Comparison of ENCODE assay signal across 9 mouse cellular contexts in genomic region chr14:106439282-106439681, GRCm38 (mm10).
A peak's percentile ranks its signal among the peaks of the same experiment; 100 is the strongest.
DNase-seq lines count a peak whose midpoint lies in the region; ATAC-seq and TF ChIP-seq lines count a peak whose summit lies in the region.
"Had no signal": no experiment of that assay in that cellular context is flagged by ENCODE, and none has a peak within 500 bp of the region (broad histone marks: within the 10 kb centered on the region; RNA-seq: fewer than 3 reads in every experiment).

No protein-coding gene starts in this region.

- peak; percentile 70; the same call in 1 of the 2 replicates for ATAC-seq in cerebellum, adult (ENCODE audit: insufficient number of reproducible peaks, low FRiP score, low TSS enrichment)
- no peak for ATAC-seq in heart, postnatal 0 days (ENCODE audit: insufficient read depth, low read depth)

- H3K27ac ChIP-seq in heart, postnatal 0 days (ENCODE audit: low read depth), result no peak overlapping the region
- H3K27ac ChIP-seq: lung, embryonic 15.5 days had no signal

- no peak for DNase-seq in cerebellum, adult 11-12 months
- peak; percentile 19 for DNase-seq in adrenal gland, adult 8-10 months
- DNase-seq in embryo, embryonic 9.5 days (ENCODE audit: extremely low spot score), result peak; percentile 71
- DNase-seq in heart, postnatal 0 days (ENCODE audit: low spot score), result peak; percentile 45
- peak; percentile 39 to 79 for DNase-seq in layer of hippocampus, adult 18-20 months (ENCODE audit: low spot score in 2 of 2)
- peak; percentile 69 for DNase-seq in lung, postnatal 14 days
- peak; percentile 45 for DNase-seq in skeletal muscle tissue, adult 2 months (ENCODE audit: low read depth, low spot score)

- H3K4me2 ChIP-seq in heart, postnatal 0 days (ENCODE audit: low read depth, low read length), result no peak overlapping the region
- H3K4me2 ChIP-seq: lung, embryonic 15.5 days had no signal

- H3K27me3 ChIP-seq in heart, postnatal 0 days (ENCODE audit: control insufficient read depth, insufficient read depth, low read length), result no peaks in the 10 kb centered on the region
- H3K27me3 ChIP-seq: lung, embryonic 15.5 days had no signal

- H3K36me3 ChIP-seq in heart, postnatal 0 days (replicated peaks; ENCODE audit: control insufficient read depth, insufficient read depth, low read length), result no peaks in the 10 kb centered on the region
- H3K36me3 ChIP-seq: lung, embryonic 15.5 days had no signal

- no peak overlapping the region for H3K9ac ChIP-seq in heart, postnatal 0 days (replicated peaks; ENCODE audit: low read depth, low read length)
- H3K9ac ChIP-seq: lung, embryonic 15.5 days had no signal

- H3K4me3 ChIP-seq in heart, postnatal 0 days (ENCODE audit: low read depth, low read length), result no peak overlapping the region
- H3K4me3 ChIP-seq: lung, embryonic 15.5 days had no signal

- WGBS in heart, postnatal 0 days, result 10% methylated on average over 5 of the region's 5 CpGs

- TF ChIP-seq EP300 in heart, postnatal 0 days (IDR thresholded peaks at IDR 0.05; ENCODE audit: low read depth), result no peak

- TF ChIP-seq CTCF in heart, postnatal 0 days (IDR thresholded peaks at IDR 0.05; ENCODE audit: low read depth), result peak; percentile 82

- H3K4me1 ChIP-seq in heart, postnatal 0 days (ENCODE audit: control insufficient read depth, insufficient read depth), result no peaks in the 10 kb centered on the region
- H3K4me1 ChIP-seq: lung, embryonic 15.5 days had no signal

- H3K9me3 ChIP-seq in heart, postnatal 0 days (replicated peaks; ENCODE audit: control insufficient read depth, low read length), result no peaks in the 10 kb centered on the region
- H3K9me3 ChIP-seq: lung, embryonic 15.5 days had no signal
